Mouse (Mus musculus) neutrophil, adult 5-6 weeks (primary cell): Measurements from ENCODE around the gene Olfr1350. TPM values are rescaled to one million over a fixed set of nuclear protein-coding genes. Genes with fewer than 3 reads are reported as not detected.
"Not testable (repeated sequence)": the region's sequence is repeated elsewhere in the genome, so short reads cannot be mapped to it uniquely, and the experiment has no call there.

Experiments
- ATAC-seq: fragments of 151-379, 151-347 bp; 2 replicates; pipeline ENCODE4 v1.8.0; 2017; ENCODE audit warnings: mild to moderate bottlenecking, moderate TSS enrichment; ENCODE audit not compliant: insufficient number of reproducible peaks, poor library complexity, low FRiP score, severe bottlenecking; ENCODE audit errors: extremely low read depth
- total RNA-seq: library from RNA; stranded (forward); fragments of 200-1000 nt; gene quantifications from 2 replicates; pipeline ENCODE4 v1.2.3, GENCODE M21; 2017

The Olfr1350 gene
- not detected in 2 replicates for total RNA-seq

DNA sequence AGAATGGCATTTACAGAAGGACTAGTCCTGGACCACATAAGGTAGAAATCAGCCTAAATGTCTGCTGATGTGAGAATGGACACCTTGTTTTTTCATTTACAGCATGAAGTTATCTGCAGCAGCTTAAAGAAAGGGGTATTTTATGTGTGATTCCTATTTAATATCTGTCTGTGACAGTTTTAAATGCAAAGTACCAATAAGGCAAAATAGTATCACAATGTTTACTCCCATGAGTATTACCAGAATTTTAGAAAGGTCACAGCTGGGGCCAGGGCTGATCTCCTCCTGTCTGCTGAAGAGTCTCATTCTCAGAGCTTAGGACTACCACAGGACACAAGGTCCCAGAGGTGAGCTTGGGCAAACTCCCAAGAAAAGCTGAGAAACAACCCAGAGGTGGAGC, at the start of gene Olfr1350:
Olfr1350 (plus strand) TSS at position 301 of the 400 bp plus-strand sequence.
- no peak for ATAC-seq

DNA sequence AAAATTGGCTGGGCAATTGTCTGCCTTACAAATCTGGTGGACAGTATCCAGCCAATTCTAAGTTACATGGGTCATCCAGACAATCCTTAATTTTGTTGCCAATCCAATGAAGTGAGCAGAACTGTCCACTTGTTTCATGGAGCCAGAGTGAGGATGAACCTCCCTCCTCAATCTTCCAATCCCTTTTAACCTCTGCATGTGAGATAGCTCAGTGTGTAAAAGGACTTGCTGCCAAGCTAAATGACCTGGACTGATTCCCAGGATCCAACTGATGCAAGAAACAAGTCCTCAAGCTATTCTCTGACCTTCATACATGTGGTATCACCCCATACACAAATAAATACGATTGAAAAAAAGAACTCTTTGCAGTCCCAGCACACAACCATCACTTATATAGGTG, 43.0 kb upstream of the Olfr1350 start:
- no peak for ATAC-seq

DNA sequence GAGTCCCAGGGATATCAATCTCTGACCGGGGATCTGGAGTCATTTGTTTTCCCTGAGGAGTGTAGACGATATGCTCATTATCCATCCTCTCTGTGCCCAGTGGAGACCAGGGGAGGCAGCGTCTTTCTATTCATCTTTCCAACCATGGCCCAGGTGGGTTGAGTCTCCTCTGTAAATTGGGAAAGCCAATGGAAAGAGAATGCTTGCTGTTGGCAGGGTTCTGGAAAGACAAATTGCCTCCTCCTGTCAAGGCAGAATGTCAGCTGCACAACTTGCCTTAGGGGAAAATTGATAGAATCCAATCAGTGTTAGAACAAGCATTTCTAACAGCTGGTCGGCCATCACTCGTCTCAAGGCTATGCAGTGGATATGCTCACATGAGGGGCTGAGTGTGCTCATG, 41.8 kb upstream of the Olfr1350 start, which contains the start of gene Olfr1349:
Olfr1349 (minus strand) TSS at position 101 of the 400 bp plus-strand sequence.
- ATAC-seq: no peak

DNA sequence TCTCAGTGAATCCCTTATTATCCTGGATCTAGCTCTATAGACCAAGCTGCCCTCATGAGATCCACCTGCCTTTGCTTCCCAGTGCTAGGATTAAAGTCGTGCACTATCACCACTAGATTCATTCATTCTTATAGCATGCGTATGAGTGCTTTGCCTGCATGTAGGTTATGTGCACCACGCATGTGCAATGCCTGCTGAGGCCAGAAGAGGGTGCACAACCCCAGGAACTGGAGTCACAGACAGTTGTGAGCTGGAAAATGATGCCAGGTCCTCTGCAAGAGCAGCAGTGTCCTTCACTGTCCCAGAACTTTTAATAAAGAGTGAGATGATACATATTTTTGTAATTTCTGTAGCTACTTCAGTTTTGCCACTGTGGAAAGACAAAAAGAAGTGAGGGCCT, 39.6 kb upstream of the Olfr1350 start:
- no peak for ATAC-seq

DNA sequence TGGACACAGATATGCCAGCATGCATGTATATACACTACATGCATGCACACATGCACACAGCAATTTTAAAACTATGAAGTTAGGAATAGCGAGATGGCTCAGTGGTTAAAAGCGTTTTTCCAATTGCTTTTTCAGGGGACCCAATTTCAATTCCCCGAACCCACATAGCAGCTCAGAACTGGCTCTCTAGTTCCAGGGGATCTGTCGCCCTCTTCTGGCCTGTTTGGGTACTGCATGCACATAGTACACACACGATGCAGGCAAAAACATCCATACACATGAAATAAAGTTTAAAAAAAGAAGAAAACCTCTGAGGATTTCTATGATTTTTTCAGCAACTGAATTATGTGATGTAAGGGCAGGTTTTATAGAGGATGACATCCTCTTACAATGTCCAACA, 38.5 kb upstream of the Olfr1350 start:
- no peak for ATAC-seq

DNA sequence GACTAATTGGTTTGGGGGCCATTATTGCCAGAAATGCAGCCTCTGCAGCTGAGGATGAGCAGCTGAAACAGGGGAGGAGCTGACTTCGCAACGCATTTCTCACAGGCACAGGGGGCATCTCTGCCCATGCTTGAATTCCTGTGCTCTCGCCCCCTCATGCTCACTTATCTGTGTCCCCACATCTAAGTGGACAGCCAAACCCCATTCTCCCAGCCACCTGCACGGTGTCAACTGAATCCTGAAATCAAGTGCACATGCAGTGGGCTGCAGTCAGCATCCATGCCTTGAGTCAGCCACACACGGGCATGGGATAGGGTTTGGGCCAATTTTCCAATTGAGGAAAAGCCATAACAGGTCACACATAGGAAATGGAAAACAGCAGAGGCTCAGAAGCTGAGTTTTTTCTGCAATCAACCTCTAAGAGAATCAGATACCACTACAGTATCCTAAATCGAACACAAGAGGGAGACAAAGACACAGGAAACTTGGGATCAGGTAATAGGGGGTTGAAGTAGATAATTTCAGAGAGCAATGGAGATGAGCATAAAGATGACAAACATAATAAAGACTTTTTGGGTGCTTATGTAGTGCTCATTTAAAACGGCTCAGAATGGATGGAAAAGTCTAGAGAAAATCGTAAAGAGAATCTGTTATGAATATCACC, 21.6 kb downstream of the Olfr1350 start:
- no peak for ATAC-seq

DNA sequence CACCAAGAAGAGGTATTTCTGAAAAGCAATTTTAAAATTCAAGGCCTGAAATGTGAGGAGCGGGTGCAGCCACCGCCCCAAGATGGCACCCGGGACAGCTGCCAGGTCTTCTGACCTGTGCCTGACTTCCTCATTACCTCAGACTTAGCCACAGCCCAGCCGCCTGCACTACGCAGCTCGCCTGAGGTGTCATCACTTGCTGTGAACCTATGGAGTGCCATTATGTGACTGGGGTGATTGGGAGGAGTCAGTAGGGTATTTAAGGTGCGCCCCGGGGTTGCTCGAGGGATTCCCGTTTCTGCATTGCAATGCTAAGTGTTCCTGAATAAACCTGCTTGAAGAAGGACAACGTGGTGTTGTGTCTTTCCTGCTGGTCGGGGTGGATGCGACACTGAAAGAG, 24.1 kb downstream of the Olfr1350 start:
- ATAC-seq: not testable (repeated sequence)

DNA sequence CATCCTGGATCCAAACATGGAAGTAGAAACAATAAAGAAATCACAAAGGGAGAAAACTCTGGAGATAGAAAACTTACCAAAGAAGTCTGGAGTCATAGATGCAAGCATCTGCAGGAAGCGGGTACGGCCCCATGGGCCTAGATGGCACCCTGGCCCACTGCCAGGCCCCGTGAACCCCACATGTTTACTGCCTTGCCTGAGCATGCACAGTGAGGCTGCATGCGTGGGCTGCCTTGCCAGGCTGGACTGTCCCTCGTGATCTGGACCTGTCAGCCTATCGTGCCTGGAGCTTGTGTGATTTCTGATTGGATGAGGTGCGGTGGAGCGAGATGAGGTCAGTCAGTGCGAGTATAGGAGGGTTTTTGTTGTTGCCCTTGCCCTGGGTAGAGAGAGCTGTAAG, 38.7 kb downstream of the Olfr1350 start:
- ATAC-seq: no peak

Other genes starting within 250 kb of the Olfr1350 start
- gene Zfp583, start 233.6 kb upstream of the Olfr1350 start, total RNA-seq: 0.86 and 1.7 TPM in 2 replicates
- gene Gm3854, start 221.1 kb upstream of the Olfr1350 start, total RNA-seq: 0.47 and 0.74 TPM in 2 replicates
- 2.6 and 3.1 TPM in 2 replicates for gene Zfp78, start 201.6 kb upstream of the Olfr1350 start, total RNA-seq
- gene Zfp28, start 181.5 kb upstream of the Olfr1350 start, total RNA-seq: 3.1 and 6.5 TPM in 2 replicates
- not detected in 2 replicates for gene Smim17, start 166.1 kb upstream of the Olfr1350 start, total RNA-seq
- not detected in 2 replicates for gene Gm20715, start 154.6 kb upstream of the Olfr1350 start, total RNA-seq
- not detected in 2 replicates for gene Olfr1344, start 126.2 kb upstream of the Olfr1350 start, total RNA-seq
- gene Olfr1336, start 108.7 kb upstream of the Olfr1350 start, total RNA-seq: not detected in 2 replicates
- gene Olfr1346, start 97.7 kb upstream of the Olfr1350 start, total RNA-seq: not detected in 2 replicates
- gene Olfr5, start 77.9 kb upstream of the Olfr1350 start, total RNA-seq: not detected in 2 replicates
- not detected in 2 replicates for gene Olfr1347, start 65.1 kb upstream of the Olfr1350 start, total RNA-seq
- not detected in 2 replicates for gene Olfr1348, start 56.1 kb upstream of the Olfr1350 start, total RNA-seq
- gene Olfr1349, start 41.9 kb upstream of the Olfr1350 start, total RNA-seq: not detected in 2 replicates
- not detected in 2 replicates for gene Zim1, start 131.6 kb downstream of the Olfr1350 start, total RNA-seq
- not detected in 2 replicates for gene Peg3, start 165.6 kb downstream of the Olfr1350 start, total RNA-seq
- gene Usp29, start 165.7 kb downstream of the Olfr1350 start, total RNA-seq: not detected in 2 replicates